Mouse (Mus musculus) retina, postnatal 1 day (tissue): ENCODE results near the gene Pak1.
"Not testable (repeated sequence)": the region's sequence is repeated elsewhere in the genome, so short reads cannot be mapped to it uniquely, and the experiment has no call there.

ENCODE experiments used
- DNase-seq: peaks from one replicate; pipeline ENCODE4 v3.0.0-alpha.2; 2012

Gene Pak1

GRCm38 (mm10) chr7:97780222-97780621 is 8.1 kb upstream of the Pak1 start:
- no peak for DNase-seq

DNA sequence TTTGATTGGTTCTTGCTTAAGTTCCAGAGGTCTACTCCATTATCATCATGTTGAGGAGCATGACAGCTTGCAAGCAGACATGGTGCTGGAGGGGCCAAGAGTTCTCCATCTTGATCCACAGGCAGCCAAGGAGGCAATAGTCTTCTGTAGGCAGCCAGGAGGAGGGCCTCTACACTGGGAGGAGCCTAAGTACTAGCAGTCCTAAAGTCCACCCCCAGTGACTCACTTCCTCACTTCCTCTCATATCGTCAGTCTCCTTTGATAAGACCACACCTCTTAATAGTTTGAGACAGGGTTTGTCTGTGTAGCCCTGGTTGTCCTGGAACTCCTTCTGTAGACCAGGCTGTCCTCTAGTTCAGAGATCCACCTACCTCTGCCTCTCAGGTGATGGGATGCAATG is 7.5 kb upstream of the Pak1 start:
- no peak for DNase-seq

DNA sequence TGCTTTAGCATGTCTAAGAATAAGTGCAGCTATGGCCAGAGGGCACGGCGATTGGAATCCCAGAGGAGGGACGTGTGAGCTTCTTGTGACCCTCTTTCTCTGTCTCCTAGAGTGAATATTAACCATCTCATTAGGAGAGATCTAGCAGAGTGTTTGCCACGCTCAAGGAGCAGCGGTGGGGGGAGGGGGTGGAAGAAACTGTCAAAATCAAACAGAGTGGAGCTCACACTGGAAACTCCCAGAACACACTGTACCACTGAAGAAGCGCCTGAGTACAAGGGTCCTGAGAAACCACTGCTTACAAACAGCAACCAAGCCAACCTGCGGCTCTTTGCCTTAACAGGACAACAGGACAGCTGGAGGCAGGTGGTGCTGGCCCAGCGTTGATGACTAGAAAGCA is 6.8 kb upstream of the Pak1 start:
- DNase-seq, result no peak

GRCm38 (mm10) chr7:97783523-97783922 is 4.8 kb upstream of the Pak1 start:
- no peak for DNase-seq

DNA sequence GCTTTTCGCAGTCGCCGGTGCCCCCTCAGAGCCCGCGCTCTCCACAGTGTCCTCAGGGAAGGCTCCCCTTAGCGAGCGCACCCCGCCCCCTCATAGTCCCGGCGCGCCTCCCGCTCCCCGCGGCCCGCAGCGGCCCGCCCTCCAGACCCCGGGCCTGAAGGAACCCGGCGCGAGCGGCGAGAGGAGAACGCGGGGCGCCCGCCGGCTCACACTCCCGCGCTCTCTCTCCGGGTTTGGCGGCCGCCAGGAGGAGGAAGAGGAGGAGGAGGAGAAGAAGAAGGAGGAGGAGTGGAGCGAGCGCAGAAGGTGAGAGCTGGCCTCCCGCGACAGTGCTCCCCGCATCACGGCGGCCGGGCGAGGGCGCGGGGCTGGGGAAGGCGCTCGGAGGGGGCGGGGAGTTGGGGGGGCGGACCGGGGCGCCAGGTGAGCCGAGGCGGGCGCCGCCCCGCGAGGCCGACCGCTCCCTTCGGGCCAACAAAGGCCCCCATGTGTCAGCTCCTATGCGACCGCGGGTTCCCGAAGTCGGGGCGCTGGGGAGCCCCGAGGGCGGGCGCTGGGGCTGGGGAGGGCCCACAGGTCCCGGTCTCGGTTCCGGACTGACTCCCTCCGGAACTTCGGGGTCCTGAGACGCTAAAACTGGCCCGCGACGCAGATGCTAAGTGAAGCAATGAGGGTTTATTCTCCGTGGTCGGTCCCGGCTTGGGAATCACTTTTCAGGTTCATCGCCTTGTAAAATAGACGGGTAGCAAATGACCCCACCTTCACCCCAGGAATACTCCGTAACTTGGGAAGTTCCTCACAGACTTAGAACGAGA is 535 bp downstream of the Pak1 start:
- no peak for DNase-seq

DNA sequence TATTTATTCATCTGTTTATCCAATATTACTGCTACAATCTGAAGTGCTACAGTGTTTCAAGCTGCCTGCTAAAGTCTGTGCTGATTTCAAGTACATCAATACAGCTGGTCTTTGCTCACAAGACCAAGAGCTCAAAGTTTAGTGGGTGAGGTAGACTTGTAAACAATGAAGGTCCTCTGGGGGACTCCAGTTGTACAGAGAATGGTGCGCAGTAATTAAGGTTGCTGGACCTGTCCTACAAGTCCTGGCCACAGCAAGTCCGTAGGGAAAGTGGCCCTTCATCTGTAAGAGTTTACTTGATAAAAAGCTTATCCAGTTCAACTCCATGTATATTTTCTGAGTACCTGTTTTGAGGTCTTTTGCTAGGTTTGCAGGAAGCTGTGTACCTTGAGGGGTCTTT is 1.9 kb downstream of the Pak1 start:
- no peak for DNase-seq

DNA sequence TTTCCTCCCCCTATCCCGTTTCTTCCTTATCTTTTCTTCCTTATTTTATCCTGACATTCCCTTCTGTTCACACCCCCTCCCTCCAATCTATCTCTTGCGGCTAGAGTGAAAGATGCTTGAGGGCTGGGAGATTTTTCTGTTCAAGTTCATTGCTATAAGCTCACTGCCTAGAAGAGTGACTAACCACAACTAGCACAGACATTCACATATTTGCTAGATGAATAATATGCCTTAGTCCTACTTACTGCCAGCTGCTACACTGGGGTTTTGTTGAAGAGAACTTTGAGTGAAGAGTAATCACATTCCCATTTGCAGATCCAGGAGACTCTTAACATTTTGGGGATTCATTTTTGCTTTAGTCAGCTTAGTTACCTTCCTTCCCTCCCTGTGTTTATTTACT is 4.0 kb downstream of the Pak1 start:
- no peak for DNase-seq

DNA sequence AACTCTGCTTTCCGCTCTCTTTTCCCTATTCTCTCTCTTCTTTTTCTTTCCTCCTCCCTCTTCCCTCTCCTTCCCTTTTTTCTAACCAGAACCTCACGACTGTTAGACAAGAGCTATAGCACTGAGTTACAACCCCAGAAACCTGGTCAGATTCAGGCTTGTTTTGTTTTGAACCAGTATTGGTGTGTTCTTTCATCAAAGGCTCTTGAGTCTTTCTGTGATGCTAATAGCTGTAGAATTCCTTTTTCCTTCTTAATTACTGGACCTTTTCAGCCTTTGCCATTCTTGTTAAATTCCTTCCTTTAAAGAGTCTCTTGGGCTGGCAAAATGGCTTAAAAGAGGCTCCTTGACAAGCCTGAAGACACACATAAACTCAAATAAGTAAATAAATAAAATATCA is 14.8 kb downstream of the Pak1 start:
- DNase-seq, result no peak

DNA sequence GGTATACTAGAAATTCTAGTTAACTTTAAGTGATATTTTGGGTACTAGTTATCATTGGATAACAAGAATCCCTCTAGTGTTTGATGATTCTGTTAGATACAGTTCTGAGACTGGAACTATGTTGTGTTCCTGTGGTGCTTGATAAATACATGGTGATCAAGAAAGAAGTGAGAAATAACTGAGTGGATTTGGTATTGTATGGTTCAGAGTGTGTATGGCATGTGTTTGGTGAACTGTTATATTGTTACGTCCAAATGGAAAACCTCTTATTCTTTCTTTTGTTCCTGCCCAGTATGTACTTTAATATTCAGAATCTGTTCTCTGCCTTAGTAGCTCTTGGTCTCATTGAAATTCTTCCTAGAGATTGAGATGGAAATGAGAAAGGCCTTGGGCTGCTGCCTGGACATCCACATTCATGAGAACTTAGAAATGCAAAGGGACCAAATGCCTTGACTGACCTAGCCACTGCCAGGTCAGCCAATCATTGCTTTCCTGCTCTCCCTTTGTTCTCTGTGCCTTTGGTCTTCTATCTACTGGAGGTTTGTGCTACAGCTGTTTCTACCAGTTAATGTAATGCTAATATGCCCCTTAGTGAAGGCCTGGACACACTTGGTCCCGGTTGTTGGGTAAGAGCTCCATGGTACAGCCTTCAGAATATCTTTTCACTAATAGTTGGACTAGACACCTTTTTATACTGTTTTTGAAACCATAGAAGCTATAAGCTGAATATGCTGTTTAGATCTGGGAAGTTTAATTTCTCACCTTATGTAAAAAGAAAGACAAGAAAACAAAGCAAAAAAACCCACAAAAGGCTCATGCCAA is 16.1 kb downstream of the Pak1 start:
- no peak for DNase-seq

DNA sequence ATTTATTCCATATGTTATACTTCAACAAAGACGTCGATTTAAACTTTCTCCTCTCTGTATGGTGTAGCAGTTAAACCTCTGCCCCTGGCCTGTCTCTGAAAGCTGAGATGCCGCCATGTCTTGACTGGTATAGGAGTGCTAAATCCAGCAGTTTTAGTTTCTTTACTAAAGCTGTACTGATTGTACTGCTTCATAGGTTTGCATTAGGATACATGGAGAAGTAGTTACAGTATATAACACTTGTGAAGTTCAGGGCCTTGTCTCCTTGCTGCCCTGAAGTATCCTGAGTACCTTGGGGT is 16.7 kb downstream of the Pak1 start:
- DNase-seq, result no peak

DNA sequence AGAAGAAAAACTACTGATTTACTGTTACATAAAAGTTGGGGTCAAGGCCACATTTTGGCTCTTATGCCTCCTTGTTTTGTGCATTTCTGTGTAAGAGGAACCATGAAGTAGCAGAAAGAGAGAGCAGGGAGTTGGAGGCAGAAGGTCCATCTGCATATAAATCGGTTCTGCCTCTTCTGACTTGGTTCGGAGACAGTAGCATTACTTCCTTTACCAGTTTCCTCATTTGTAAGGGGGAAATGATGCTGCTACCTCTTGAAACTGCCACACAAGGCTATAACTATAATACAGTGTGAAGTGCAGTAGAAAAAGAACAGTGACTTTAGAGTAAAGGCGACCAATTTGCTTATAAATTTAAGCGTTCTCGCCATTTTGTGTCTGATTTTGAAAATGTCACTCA is 21.0 kb downstream of the Pak1 start:
- DNase-seq, result no peak

DNA sequence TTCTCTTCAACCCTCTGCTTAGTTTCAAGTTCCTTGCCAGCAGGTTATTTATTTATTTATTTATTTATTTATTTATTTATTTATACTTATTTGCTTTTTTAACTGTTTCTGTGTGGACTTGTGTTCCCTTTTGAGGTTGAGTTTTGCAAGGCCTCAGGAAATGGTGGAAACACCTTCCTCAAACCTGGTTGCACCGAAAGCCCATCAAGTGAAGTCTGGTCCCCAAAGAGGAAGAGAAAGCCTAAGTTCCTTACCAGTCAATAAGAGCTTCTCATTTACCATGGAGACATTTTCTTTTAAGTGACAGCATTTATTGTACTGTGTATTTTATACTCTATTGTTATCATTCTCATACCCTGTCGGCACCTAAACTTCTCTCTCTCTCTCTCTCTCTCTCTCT is 33.5 kb downstream of the Pak1 start:
- no peak for DNase-seq

GRCm38 (mm10) chr7:97829091-97829490 is 40.8 kb downstream of the Pak1 start:
- no peak for DNase-seq

GRCm38 (mm10) chr7:97830739-97831138 is 42.4 kb downstream of the Pak1 start:
- no peak for DNase-seq

GRCm38 (mm10) chr7:97832987-97833386 is 44.6 kb downstream of the Pak1 start:
- DNase-seq, result no peak

- no peak for DNase-seq
Observed at GRCm38 (mm10) chr7:97838574-97838973, 50.2 kb downstream of the Pak1 start.

DNA sequence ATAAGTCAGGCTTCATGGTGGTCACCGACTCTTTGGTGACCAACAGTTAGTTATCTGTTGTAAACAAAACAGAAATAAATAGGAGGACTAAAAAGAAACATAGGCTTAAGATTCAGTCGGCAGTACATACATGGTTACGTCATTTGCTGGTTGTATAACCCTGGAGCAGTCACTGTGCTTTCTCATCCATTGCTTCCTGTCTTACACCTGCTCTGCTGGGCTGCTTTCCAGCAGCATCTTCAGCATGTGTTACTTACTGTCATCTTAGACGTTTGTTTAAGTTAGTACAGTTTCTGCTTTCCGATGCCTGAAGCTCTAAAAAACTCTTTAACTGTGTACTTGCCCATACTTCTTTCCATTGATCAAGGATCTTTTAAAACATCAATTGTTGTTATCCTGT is 53.0 kb downstream of the Pak1 start:
- no peak for DNase-seq

DNA sequence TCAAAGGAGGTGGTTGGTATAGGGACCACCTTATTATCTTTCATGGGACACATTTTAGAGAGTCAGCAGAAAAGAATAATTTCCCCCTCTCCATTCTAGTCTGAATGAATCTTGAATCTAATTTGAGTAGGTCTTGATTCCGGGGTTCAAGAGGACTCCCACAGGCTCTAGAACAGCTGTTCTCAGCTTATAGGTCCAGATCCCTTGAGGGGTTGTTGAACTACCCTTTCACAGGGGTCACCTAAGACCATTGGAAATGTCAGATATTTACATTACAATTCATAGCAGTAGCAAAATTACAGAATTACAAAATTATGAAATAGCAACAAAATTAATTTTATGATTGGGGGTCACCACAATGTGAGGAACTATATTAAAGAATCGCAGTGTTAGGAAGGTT is 54.0 kb downstream of the Pak1 start:
- DNase-seq, result no peak

- DNase-seq, result peak; percentile 94
Observed at GRCm38 (mm10) chr7:97842806-97843570, 54.6 kb downstream of the Pak1 start.

GRCm38 (mm10) chr7:97844419-97844818 is 56.1 kb downstream of the Pak1 start:
- no peak for DNase-seq

- no peak for DNase-seq
Observed at GRCm38 (mm10) chr7:97845546-97845945, 57.2 kb downstream of the Pak1 start.

DNA sequence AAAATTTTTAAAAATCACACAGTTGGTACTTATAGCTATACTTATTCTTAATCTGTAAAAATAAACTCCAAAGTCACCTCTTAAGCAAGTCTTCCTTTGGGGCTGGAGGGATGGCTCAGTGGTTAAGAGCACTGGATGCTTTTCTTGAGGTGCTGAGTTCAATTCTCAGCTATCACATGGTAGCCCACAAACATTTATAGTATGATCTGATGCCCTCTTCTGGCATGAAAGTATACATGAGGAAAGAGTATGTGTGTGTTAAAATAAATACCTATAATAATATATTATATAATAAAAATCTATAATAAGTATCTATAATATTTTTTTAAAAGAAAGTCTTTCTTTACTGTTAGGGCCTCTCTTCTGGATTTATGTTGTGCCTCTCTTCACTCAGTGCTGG is 58.2 kb downstream of the Pak1 start:
- DNase-seq, result no peak

DNA sequence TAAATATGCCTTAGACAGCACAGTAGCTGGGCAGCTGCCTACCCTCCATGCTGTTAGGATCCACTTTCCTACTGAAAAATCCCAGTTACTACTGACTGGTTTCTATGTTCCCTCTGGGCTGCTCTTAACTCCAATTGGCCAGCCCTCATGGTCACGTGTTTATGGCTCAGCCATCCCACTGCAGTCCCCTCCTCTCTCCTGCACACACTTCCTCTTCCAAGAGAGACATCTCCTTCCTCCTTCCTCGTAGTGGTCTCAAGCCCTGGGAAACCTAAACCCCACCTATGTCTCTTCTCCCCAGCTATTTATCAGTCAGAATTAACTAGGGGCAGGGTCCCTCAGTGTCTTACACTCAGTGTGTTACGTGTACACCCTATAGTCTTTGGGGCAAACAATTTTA is 61.2 kb downstream of the Pak1 start:
- DNase-seq, result not testable (repeated sequence)

GRCm38 (mm10) chr7:97850331-97850730 is 62.0 kb downstream of the Pak1 start:
- DNase-seq, result no peak
